Mouse (Mus musculus): ENCODE measurements at regions not wholly inside any gene's neighbourhood (a gene's known extent, or its start where the extent isn't known, plus 50 kb on each side); places are given as distances from the start of the nearest gene placed in this dataset.

- TF ChIP-seq CTCF (conservative IDR thresholded peaks at IDR 0.05; ENCODE audit: insufficient read depth, insufficient read length, low read depth, low read length) (no peak), POLR2A (IDR thresholded peaks at IDR 0.05; ENCODE audit: low read depth, low read length) (no peak)
Measured at GRCm38 (mm10) chr16:92970587-92970986, 144.6 kb upstream of the Runx1 start.

Data from kidney, adult 2 months (tissue).